Mouse (Mus musculus): ENCODE measurements around the gene Obp1b. TPM values are rescaled to one million over a fixed set of nuclear protein-coding genes. Genes with fewer than 3 reads are reported as not detected.

The Obp1b gene
- total RNA-seq (2023), result not detected

DNA sequence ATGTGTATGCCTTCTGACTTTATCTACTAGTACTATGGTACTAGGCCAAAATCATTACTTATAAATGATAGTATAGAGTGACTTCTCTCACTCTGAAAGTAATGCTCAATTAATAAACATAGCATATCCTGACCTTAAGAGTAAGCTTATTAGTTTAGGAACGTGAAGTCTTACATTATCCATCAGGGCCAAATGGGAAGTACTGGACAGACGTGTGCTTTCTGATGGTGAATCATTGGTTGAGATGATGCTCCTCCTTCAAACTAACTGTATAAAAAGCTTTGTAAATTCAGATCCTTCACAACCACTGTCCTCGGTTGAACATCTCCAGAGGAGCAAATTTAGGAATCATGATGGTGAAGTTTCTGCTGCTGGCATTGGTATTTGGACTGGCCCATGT lies at the start of gene Obp1b:
Gene Obp1b, plus strand, starts transcription at position 301 of the 400 bp plus-strand sequence.

Other genes starting within 250 kb of the Obp1b start
- not detected for gene Obp1a, start 95.4 kb upstream of the Obp1b start, total RNA-seq (2023)
- gene Gm5938, start 61.3 kb upstream of the Obp1b start, total RNA-seq (2023), result not detected
- not detected for gene Gm14743, start 59.1 kb downstream of the Obp1b start, total RNA-seq (2023)
- gene 4930480E11Rik, start 182.9 kb downstream of the Obp1b start, total RNA-seq (2023), result not detected

Data from CD8-positive naive resting alpha-beta T cell, adult 57 days (primary cell).